Mouse (Mus musculus) liver, embryonic 15.5 days (tissue): Measurements from ENCODE around the gene Tmem217. TPM values are rescaled to one million over a fixed set of nuclear protein-coding genes. Genes with fewer than 3 reads are reported as not detected.
"Not testable (repeated sequence)": the region's sequence is repeated elsewhere in the genome, so short reads cannot be mapped to it uniquely, and the experiment has no call there.

ENCODE experiments used
- ATAC-seq: fragments of 200-750 bp; cut with Nextera tagmentation; 2 replicates; pipeline ENCODE4 v1.8.0; 2017; ENCODE audit warnings: moderate number of reproducible peaks, mild to moderate bottlenecking, moderate library complexity; ENCODE audit not compliant: insufficient read depth
- H3K27ac ChIP-seq: fragments of 300-500 bp; sonication (generic); replicated peaks from 2 replicates; pipeline ENCODE4 v1.5.1; 2015; ENCODE audit warnings: mild to moderate bottlenecking, inconsistent platforms
- H3K27me3 ChIP-seq: fragments of 300-500 bp; sonication (generic); 2 replicates; pipeline ENCODE4 v1.6.1; 2015; ENCODE audit warnings: mild to moderate bottlenecking, inconsistent platforms
- H3K36me3 ChIP-seq: fragments of 300-500 bp; sonication (generic); replicated peaks from 2 replicates; pipeline ENCODE4 v1.6.1; 2015; ENCODE audit warnings: moderate library complexity, mild to moderate bottlenecking, inconsistent platforms
- H3K4me1 ChIP-seq: fragments of 300-500 bp; sonication (generic); replicated peaks from 2 replicates; pipeline ENCODE4 v1.6.1; 2015; ENCODE audit warnings: inconsistent platforms
- H3K4me2 ChIP-seq: fragments of 300-500 bp; sonication (generic); 2 replicates; pipeline ENCODE4 v1.6.1; 2015; ENCODE audit warnings: moderate library complexity, mild to moderate bottlenecking, inconsistent platforms
- H3K4me3 ChIP-seq: fragments of 300-500 bp; sonication (generic); replicated peaks from 2 replicates; pipeline ENCODE4 v1.5.1; 2015; ENCODE audit warnings: mild to moderate bottlenecking, inconsistent platforms
- H3K9ac ChIP-seq: fragments of 300-500 bp; sonication (generic); 2 replicates; pipeline ENCODE4 v1.6.1; 2015; ENCODE audit warnings: moderate library complexity, mild to moderate bottlenecking, inconsistent platforms
- H3K9me3 ChIP-seq: fragments of 300-500 bp; sonication (generic); replicated peaks from 2 replicates; pipeline ENCODE4 v1.6.1; 2016; ENCODE audit warnings: inconsistent platforms
- WGBS: fragments of 180-500 bp; shearing (Covaris S2); methylation state at CpG from one replicate; pipeline ENCODE4 v1.1.7; 2015; ENCODE audit warnings: mixed read lengths; ENCODE audit not compliant: insufficient replicate concordance; 5-methylcytosine and 5-hydroxymethylcytosine counted together
- polyA plus RNA-seq: library from polyadenylated mRNA; unstranded; fragments of >200 nt; fragmentation: Nextera tagmentation; extraction: Ambion mirVana; gene quantifications from 2 replicates; pipeline ENCODE4 v1.2.1, GENCODE M21; 2015

Tmem217 gene
- polyA plus RNA-seq, 1 experiment from 2014 or later = 0.10 TPM

DNA sequence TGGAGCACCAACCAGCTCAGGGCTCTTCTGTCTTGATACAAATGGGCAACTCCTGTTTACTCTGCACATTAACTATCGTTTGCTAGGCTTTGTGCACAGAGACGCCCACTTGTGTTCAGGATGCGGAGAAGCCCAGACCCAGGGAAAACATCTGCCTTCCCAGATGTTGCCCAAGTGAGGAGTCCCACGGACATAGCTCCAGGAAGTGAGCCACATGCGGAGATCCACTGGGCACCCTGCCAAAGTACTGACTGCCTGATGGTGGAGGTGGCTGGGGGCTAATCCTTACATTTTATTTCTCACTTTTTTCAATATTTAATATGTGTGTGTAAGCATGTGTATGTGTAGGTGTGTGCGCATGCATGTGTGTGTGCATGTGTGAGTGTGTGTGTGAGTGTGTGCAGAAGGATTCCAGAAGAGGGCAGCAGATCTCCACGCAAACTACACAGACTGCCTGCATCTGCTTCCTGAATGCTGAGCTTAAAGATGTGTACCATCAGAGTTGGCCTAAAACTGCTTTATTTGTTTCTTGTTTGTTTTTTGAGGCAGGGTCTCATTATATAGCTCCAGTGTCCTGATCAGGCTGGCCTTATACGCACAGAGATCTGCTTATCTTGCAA is 23.5 kb downstream of the Tmem217 start:
- WGBS = 69% methylated on average over 8 of the region's 8 CpGs
- ATAC-seq = no peak
- no peak overlapping the region for H3K4me3 ChIP-seq
- 0 out of 2 replicates have a peak, but pooled peaks cover 5% of the 10 kb centered on the region for H3K4me1 ChIP-seq
- H3K27ac ChIP-seq = no peak overlapping the region
- H3K9me3 ChIP-seq = no peaks in the 10 kb centered on the region
- H3K27me3 ChIP-seq = no peaks in the 10 kb centered on the region
- H3K9ac ChIP-seq = no peak overlapping the region
- H3K4me2 ChIP-seq = no peak overlapping the region
- H3K36me3 ChIP-seq = no peaks in the 10 kb centered on the region

- H3K36me3 ChIP-seq = no peaks in the 10 kb centered on the region
- no peak overlapping the region for H3K4me3 ChIP-seq
- no peak overlapping the region for H3K9ac ChIP-seq
- WGBS = 65% methylated on average over 2 of the region's 2 CpGs
- no peak overlapping the region for H3K4me2 ChIP-seq
- ATAC-seq = no peak
- no peaks in the 10 kb centered on the region for H3K27me3 ChIP-seq
- H3K27ac ChIP-seq = no peak overlapping the region
- no peaks in the 10 kb centered on the region for H3K9me3 ChIP-seq
- no peaks in the 10 kb centered on the region for H3K4me1 ChIP-seq
Measured at GRCm38 (mm10) chr17:29525613-29526012, 26.6 kb downstream of the Tmem217 start.

DNA sequence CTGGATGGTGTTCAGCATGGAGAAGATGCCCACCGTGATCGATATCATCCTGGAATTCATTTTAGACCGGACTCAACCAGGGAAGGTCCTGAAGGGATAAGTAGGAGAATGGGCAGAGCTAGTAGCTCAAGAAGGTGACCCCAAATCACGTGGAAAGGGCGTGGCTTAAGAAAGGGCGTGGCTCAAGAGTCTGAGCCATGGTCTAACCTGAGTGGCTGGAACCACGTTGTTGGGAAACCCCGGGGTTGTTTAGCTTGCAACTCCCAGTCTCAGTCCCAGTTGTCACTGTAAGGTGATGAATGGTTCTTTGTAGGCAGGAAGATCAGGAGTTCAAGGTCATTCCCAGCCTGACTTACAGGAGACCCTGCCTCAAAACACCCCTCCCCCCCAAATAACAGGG is 32.5 kb downstream of the Tmem217 start:
- H3K9me3 ChIP-seq = no peaks in the 10 kb centered on the region
- no peaks in the 10 kb centered on the region for H3K36me3 ChIP-seq
- no peaks in the 10 kb centered on the region for H3K27me3 ChIP-seq
- no peak overlapping the region for H3K27ac ChIP-seq
- no peak overlapping the region for H3K4me2 ChIP-seq
- H3K4me1 ChIP-seq = no peaks in the 10 kb centered on the region; the same call in 1 of the 2 replicates
- WGBS = 65% methylated on average over 8 of the region's 8 CpGs
- H3K9ac ChIP-seq = no peak overlapping the region
- no peak overlapping the region for H3K4me3 ChIP-seq
- ATAC-seq = no peak

DNA sequence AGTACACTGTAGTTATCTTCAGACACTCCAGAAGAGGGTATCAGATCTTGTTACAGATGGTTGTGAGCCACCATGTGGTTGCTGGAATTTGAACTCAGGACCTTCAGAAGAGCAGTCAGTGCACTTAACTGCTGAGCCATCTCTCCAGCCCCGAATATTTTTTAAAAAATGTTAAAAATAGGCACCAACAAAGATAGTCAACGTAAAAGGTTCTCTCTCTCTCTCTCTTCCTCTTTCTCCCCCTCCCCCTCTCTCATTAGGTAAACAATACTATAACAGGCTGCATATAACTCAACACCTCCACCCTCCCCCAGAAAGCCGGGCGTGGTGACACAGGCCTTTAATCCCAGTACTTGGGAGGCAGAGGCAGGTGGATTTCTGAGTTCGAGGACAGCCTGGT is 33.5 kb downstream of the Tmem217 start:
- H3K9me3 ChIP-seq, H3K4me3 ChIP-seq, H3K4me2 ChIP-seq, H3K4me1 ChIP-seq, ATAC-seq, H3K9ac ChIP-seq, H3K27me3 ChIP-seq, H3K36me3 ChIP-seq, H3K27ac ChIP-seq: not testable (repeated sequence)
- WGBS = 66% methylated on average over 5 of the region's 5 CpGs

GRCm38 (mm10) chr17:29514435-29514834 is 37.8 kb downstream of the Tmem217 start:
- no peak overlapping the region for H3K9ac ChIP-seq
- peak overlapping the region; percentile 74 for H3K27ac ChIP-seq
- no peaks in the 10 kb centered on the region for H3K36me3 ChIP-seq
- H3K9me3 ChIP-seq = no peaks in the 10 kb centered on the region
- H3K4me1 ChIP-seq = peaks cover 51% of the 10 kb centered on the region
- H3K27me3 ChIP-seq = no peaks in the 10 kb centered on the region
- no peak overlapping the region for H3K4me2 ChIP-seq
- ATAC-seq = no peak
- 2% methylated on average over 11 of the region's 11 CpGs for WGBS
- H3K4me3 ChIP-seq = no peak overlapping the region

GRCm38 (mm10) chr17:29513044-29513730 is 39.0 kb downstream of the Tmem217 start:
- no peaks in the 10 kb centered on the region for H3K9me3 ChIP-seq
- no peaks in the 10 kb centered on the region for H3K36me3 ChIP-seq
- H3K4me1 ChIP-seq = peaks cover 63% of the 10 kb centered on the region
- peak overlapping the region; percentile 80 for H3K27ac ChIP-seq
- H3K4me2 ChIP-seq = peak overlapping the region; percentile 14; the same call in 1 of the 2 replicates
- H3K27me3 ChIP-seq = no peaks in the 10 kb centered on the region
- peak; percentile 80 for ATAC-seq
- WGBS = 35% methylated on average over 13 of the region's 13 CpGs
- H3K4me3 ChIP-seq = no peak overlapping the region
- peak overlapping the region; percentile 31; the same call in 1 of the 2 replicates for H3K9ac ChIP-seq

DNA sequence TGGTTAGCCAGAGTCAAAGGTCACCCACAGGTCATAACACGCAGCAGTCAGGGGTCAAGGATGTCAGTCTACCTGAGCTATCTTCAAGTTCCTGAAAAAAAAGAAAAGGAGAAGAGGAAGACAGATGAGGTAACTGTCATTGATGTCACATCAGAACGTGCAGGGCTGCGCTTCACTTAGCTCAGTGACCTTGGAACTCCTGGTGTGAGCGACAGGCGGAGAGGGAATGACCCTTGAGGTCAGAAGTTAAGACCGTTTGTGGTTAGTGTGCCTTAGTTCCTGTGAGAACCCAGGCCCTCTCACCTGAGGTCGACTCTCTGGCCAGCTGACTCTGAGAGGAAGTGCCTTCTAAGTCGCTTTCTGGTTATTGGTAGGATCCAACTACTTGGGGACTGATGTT is 41.5 kb downstream of the Tmem217 start:
- Histone ChIP-seq H3K27ac (peak overlapping the region; percentile 84), H3K4me1 (peaks cover 81% of the 10 kb centered on the region), H3K9me3 (no peaks in the 10 kb centered on the region), H3K27me3 (no peaks in the 10 kb centered on the region), H3K36me3 (no peaks in the 10 kb centered on the region), H3K4me2 (no peak overlapping the region), H3K4me3 (no peak overlapping the region), H3K9ac (0 out of 2 replicates have a peak overlapping the region, but pooled peaks have one; percentile 31)
- no peak for ATAC-seq
- 43% methylated on average over 8 of the region's 8 CpGs for WGBS

GRCm38 (mm10) chr17:29508927-29509608 is 43.1 kb downstream of the Tmem217 start:
- WGBS = 45% methylated on average over 12 of the region's 12 CpGs
- Histone ChIP-seq H3K4me3 (no peak overlapping the region), H3K9me3 (no peaks in the 10 kb centered on the region), H3K9ac (peak overlapping the region; percentile 50), H3K4me1 (peaks cover 85% of the 10 kb centered on the region), H3K4me2 (peak overlapping the region; percentile 33), H3K27ac (peak overlapping the region; percentile 84), H3K36me3 (no peaks in the 10 kb centered on the region), H3K27me3 (no peaks in the 10 kb centered on the region)
- ATAC-seq = peak; percentile 71

DNA sequence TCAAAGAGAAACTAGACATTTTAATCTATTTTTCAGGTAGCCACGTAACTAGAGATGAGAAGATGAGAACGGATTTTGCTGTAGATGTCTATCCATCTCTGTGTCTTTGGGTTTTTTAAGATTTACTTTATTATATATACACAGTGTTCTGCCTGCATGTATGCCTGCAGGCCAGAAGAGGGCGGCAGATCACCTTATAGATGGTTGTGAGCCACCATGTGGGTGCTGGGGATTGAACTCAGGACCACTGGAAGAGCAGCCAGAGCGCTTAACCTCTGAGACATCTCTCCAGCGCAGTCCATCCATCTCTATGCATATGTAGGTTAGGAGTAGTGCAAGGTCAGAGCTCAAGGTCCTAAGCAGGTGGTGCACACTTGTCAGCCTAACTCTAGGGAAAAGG is 48.5 kb downstream of the Tmem217 start:
- Histone ChIP-seq H3K9me3 (no peaks in the 10 kb centered on the region), H3K9ac (no peak overlapping the region), H3K27me3 (no peaks in the 10 kb centered on the region), H3K4me2 (no peak overlapping the region), H3K4me1 (peaks cover 86% of the 10 kb centered on the region), H3K4me3 (no peak overlapping the region), H3K27ac (peak overlapping the region; percentile 96; the same call in 1 of the 2 replicates), H3K36me3 (no peaks in the 10 kb centered on the region)
- 81% methylated on average over 5 of the region's 5 CpGs for WGBS
- no peak for ATAC-seq

- no peak for ATAC-seq
- WGBS = 8% methylated on average over 32 of the region's 32 CpGs
- Histone ChIP-seq H3K27ac (peak overlapping the region; percentile 96), H3K4me2 (peak overlapping the region; percentile 58), H3K27me3 (no peaks in the 10 kb centered on the region), H3K36me3 (no peaks in the 10 kb centered on the region), H3K4me3 (peak overlapping the region; percentile 29), H3K9me3 (no peaks in the 10 kb centered on the region), H3K9ac (peak overlapping the region; percentile 52), H3K4me1 (peaks cover 86% of the 10 kb centered on the region)
Measured at GRCm38 (mm10) chr17:29502669-29503665, 49.2 kb downstream of the Tmem217 start.
